Mouse (Mus musculus) kidney, adult 11 months (tissue): ENCODE measurements around the gene Pld4.
A peak's percentile ranks its signal among the peaks of the same experiment; 100 is the strongest.

Experiments used
- DNase-seq: peaks from one replicate; pipeline ENCODE4 v3.0.0; 2022

Pld4 gene

DNA sequence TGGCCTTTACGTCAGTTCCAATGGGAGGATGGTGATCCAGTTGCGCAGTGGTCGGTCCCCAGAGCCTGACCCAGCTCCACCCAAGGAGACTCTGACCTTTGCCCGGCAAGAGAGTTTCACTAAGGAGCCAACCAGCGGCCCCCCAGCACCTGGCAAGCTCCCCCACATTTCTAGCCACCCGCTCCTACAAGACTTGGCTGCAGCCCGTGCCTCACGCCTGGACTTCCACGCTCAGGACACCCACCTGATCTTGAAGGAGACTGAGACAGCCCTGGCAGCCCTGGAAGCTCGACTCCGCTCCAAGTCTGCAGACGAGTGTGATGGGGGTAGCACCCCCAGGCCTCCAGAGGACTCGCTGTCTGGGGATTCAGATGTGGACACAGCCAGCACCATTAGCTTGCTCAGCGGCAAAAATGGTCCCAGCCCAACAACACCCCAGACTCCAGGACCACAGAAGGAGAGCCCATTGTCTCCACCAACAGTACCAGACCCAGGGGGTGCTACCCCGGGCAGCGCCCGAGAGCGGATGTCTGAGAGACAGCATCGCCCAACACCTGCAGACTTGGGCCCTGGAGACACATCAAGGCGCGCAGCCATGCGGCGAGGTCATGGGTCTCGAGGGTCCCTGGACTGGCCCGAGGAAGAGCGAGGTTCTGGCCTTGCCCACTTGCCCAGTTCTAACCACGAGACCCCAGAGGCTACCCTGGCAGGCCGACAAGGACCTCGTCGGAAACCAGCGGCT is 22.0 kb upstream of the Pld4 start:
- no peak for DNase-seq

DNA sequence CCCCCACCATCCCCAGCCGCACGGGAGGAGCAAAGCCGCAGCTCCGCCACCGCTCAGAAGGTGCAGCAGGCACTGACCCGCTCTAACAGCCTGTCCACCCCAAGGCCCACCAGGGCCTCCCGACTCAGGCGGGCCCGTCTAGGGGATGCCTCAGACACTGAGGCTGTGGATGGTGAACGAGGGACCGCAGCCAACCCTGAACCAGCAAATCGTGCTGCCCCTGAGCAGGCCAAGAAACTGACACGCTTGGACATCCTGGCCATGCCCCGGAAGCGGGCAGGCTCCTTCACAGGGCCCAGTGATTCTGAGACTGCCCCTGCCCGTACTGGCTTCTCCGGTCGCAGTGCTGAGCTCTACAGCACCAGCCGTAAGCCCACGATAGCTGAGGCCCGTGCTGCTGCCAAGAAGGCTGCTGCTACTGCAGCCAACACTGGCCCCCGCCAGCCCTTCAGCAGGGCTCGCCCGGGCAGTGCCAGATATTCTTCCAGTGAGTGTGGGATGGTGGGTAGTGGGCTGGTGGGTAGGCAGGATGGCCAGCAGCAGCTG is 21.4 kb upstream of the Pld4 start:
- no peak for DNase-seq

DNA sequence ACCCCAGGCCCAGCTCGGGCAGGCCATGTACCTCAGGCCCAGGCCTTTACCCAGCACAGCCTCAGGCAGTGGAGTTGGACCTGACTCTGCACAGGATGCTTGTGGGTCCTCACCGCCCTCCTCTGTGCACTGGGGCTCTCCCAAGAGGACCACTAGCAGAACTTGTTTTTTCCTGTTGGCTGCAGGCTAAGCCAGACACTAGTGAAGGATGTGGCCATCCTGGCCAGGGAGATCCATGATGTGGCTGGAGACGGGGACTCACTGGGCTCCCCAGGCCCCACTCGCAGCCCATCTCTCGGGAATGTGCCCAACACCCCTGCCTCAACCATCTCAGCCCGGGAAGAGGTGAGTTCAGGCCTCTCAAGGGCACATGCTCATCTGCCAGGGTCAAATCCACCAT is 17.7 kb upstream of the Pld4 start:
- DNase-seq = no peak

DNA sequence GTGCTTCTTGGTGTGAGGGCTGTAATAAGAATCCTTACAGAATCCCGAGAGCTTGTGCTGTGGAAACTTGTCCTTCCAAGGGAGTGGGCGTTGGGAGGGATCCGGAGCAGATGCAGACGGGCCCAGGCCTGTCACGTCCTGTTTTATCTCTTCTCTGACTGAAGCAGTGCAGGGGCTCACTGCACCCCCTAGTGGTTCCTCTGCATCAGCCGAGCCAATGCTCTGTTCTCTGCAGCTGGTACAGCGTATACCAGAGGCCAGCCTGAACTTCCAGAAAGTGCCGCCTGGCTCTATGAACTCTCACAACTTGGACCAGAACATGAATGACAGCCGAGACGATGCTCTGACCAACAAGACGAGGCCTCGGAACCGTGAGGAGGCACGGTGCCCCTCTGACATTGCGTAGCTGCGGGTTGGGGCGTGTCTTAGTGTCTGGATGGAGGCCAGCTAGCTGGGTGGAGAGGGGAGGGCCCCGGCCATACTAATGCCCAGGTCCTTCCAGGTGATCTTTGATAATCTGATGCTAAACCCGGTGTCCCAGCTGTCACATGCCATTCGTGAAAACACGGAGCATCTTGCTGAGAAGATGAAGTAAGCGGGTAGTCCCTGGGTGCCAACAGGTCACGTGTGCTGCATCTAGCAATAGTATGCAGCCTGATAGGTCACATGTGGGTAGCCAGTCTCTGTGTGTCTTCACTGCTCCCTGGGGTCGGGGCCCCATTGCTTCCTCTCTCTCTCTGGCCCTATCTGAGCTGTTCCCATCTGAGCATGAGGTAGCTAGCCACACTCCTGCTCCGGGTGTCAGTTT is 17.1 kb upstream of the Pld4 start:
- peak; percentile 70 for DNase-seq

DNA sequence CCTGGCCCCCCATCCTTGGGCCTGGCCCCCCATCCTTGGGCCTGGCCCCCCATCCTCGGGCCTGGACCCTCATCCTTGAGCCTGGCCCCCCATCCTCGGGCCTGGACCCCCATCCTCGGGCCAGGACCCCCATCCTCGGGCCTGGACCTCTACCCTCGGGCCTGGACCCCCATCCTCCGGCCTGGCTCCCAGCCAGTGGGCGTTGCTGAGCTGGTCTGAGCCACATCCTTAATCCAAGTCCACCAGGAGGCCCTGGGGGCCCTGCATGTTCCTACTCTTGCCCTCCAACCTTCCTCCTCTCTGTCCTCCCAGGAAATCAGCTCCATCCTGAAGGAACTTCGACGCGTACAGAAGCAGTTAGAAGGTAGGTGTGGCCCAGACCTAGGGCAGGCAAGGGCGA is 16.2 kb upstream of the Pld4 start:
- no peak for DNase-seq

DNA sequence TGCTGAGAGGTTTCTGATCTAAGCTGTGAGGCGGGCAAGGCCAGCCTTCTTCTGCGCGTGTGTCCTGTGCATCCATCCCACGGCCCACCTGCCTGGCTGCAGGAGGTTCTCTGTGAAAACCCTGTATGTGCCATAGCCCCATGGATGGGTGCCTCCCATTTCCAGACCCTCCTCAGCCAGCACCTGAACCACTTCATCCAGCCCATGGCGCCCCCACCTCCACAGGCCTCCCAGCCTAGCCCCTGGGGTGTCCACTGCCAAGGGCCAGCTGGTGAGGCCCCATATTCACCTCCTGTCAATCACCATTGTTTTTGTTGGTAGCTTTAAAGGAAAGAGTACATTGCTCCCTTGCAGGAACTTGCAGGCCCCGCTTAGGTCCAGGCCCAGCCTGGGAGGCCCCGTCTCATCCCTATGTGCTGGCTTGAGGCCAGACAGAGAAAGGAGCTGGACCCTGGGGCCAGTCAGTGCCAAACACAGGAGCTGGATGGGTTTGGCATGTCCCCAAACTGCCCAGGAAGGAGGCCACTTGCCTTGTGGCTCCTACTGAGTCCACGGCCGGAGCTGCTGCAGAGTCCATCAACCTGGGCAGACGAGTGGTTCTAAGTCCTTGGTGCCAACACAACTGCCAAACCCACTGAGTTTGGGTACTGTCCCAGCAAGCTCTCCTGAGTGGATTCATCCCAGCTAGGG is 15.4 kb upstream of the Pld4 start:
- DNase-seq = no peak

DNA sequence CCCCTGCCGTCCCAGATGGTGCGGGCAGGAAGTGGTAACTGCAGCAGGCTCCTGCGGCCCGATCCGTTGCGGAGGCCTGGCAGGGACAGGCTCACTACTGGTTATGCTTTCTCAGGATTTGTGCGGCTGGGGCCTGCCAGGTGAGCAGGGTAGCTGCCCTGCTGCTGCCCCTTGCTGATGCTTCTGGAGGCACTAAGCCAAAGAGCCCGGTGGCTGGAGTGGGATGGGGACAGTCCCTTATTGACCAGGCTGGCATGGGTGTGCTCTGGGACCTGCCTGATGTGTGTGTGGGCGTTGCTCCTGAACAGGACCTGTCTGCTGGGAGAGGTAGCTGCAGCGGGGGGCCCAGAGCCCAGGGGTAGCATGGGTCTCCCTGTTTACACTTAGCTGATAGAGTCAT is 14.7 kb upstream of the Pld4 start:
- DNase-seq = no peak

DNA sequence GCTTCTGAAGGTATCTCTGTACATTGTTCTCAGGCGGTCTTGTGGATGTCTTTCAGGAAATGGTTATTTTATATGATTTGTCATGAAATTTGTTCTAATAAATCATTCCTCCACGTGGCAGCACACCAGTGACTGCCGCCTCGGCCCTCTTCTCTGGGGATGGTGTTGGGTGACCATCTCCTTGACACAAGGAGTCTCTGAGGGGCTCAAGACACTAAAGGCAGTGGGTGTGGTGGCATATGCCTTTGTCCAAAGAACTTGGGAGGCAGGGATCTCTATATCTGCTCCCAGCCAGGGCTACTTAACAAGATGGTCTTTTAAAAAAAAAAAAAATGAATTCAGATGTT is 14.0 kb upstream of the Pld4 start:
- no peak for DNase-seq

DNA sequence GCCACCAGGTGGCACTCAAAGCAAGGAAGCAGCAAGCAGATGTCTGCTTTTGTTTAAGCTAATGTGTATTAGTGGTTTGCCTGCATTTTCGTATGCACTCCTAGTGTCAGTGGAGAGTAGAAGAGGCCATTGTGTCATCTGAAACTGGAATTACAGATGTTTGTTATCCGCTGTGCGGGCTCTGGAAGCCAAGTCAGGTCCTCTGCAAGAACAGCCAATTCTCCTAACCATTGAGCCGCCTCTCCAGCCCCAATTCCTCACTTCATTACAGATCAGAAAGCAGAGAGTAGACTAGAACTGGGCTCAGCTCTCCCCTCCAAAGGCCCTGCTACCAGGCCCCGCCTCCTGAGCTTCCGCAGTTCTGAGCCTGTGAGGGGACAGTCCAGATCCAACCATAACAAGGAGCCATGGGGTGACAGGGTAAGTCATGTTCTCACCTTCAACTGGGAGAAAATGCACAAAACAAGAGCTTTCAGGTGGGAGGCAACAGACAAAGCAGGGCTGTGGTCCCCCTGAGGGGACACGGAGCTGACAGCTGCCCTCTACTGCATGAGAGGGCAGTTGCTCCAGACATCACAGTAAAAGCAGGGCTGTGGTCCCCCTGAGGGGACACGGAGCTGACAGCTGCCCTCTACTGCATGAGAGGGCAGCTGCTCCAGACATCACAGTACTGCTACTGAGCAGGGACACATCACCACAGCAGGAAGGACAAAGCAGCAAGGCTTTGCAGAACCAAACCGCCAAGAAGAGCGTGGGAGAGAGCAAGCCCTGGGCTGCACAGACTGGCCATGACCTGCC is 13.4 kb upstream of the Pld4 start:
- no peak for DNase-seq

DNA sequence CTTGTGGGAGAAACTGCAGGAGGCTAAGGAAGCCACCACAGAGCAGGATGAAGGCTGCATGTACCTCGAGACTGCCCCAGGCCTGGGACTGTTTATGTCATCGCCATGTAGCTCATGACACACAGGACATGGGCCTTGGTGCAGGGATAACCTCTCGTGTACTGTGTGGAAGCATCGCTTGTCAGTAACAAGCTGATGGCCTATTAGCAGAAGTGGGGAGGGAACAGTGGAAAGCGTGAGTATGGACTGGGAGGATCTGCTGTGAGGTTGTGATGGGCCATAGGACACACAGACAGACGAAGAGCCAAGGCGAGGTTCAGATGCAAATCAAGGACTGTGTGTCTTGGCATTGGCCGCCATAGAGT is 12.9 kb upstream of the Pld4 start:
- no peak for DNase-seq

DNA sequence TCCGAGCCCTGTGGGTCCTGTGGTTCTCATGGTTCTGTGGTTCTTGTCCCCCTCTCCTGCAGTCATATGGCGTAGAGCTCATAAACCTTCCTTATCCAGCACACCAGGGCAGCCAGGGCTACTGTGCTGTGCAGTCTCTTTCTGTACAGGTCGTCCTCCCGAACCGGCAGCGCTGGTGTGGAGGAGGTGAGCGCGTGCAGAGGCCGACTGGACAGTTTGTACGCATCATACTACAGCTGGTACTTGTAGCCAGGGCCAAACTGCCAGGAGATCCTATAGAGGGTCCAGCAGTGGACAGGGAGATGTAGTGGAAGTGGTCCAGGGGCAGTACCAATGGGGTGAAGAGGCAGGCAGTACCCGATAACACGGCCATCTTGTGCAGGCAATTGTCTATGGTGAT is 9.5 kb upstream of the Pld4 start:
- no peak for DNase-seq

DNA sequence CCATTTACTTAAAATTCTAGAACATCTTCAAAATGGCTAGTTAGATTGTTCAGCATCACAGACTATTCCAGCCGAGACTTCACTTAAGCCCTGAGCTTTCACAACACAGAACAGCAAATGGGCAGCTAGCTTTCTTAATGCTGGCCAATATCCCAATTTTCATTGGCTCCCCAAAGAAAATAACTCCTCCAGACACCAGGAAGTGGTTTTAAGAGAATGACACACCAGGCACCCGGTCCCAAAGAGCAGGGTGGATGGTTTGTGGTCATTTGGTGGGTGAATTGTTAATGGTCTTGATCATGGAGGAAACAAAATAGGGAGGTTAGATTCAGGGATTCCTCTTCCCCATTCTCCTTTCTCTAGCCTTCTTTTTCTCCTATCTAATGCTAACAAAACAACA is 8.1 kb upstream of the Pld4 start:
- no peak for DNase-seq

DNA sequence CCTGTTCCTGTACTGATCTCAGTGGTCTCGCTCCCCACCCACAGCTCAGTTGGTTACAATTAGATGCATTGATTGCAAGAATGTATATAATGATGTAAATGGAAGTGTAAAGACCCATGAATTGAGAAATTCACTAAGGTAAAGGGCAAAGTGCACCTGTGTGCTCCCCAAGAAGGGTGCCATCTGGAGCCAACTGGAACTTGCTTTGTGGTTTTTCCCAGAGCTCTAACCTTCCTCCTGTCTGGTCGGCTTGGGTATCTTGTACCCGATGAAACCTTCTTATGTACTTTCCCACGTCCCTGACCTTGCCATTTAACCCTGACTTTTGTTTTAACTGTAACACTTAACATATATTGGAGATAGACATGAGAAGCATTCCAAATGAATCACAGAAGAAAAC is 4.6 kb upstream of the Pld4 start:
- DNase-seq = no peak

DNA sequence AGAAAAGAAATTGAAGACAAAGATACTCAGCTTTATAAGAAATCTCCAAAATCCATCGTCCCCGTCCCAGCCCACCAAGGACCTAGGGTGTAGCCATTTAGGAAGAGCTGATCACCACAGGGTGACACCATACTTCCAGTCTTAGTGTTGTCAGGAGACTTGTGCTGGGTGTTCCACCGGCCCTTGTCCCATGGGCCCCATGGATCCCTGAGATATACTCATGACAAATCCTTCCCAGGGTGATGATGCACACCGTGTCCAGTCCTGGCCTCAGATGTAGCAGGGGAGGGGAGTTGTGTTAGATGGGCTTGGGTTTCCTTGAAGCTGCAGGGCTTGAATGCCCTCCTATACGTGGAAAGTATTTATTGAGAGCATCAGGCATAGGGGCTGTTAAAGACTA is 2.6 kb upstream of the Pld4 start:
- DNase-seq = no peak

DNA sequence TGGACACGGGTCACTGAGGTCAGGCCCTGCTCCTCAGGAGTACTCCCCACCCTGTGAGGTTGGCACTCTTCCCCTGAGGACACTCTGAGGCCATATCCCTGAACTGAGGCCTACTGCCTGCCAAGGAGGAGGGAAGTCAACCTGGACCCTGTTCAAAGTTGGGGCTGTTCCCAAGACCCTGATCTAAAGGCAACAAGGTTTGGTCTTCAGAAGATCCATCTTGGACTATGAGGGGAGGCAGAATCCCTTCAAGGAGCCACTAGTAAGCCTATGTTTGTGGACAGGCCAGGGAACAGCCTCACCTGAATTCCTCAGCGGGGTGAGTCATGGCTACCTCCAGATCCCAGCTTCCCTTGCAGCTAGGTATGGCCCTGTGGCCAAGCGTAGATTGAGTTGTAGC is 984 bp upstream of the Pld4 start:
- DNase-seq = no peak

DNA sequence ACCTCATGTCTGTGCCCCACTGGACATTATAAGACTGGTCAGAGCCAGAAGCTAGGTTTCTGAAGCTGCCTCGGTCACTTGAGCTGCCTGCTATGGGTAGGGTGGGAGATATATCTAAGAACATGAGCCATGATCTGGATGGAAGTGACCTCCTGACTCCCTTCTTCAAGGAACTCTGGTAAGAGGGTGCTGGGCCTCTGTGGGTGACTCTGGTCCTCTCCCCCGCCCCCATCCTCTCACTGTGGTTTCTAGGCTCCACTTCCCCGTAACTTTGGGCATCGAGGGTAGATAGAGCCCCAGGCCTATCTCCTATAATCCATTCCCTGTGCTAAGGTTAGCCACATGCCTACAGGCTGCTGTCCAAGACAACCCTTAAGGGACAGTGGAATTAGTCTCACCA is 956 bp downstream of the Pld4 start:
- no peak for DNase-seq

DNA sequence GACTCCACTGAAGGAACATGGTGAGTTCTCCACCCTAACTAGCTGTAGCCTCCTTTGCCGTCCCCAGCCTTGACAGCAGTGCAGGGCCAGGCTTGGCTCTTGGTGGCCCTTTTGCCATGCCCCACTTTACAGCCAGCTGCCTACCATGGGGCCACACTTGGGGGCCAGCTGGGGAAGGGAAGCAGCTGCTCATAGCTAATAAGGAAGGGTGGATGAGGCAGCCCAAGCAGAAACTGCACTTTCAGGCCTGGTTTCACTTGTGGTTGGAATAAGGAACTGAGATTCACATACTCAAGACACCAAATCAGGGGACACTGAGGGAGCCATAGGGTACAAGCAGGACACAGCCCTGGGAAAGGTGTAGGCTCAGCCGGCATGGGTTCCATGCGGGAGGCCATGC is 1.6 kb downstream of the Pld4 start:
- no peak for DNase-seq

DNA sequence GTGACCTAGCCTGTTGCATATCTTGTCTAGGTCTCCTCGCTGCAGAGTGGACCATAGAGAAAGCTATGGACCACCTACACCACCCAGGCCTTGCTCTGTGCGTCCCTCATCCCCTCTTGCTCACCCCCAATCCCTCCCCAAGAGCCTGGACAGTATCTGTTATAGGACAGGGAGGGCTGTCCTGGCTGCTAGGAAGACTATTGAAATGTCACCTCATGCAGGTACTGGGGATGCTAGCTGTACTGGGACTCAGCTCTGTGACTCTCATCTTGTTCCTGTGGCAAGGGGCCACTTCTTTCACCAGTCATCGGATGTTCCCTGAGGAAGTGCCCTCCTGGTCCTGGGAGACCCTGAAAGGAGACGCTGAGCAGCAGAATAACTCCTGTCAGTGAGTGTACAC is 2.7 kb downstream of the Pld4 start:
- DNase-seq = no peak

DNA sequence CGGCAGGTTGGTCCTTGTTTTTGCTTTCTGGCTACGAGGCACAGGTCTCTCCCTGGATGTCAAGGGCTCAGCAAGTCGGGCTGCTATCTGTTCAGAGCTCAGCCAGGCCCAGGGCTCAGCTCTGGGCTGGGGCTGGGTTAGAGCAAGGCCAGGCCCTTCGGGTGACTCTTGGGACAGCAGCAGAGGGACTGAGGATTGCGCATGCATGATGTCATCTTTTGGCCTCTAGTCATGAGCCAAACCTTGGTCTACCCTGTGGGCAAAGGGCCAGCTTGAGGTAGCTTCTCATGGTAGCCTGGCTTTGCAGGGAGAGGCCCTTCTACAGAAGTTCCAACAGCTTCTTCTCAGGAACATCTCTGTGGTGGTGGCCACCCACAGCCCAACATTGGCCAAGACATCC is 3.7 kb downstream of the Pld4 start:
- no peak for DNase-seq

DNA sequence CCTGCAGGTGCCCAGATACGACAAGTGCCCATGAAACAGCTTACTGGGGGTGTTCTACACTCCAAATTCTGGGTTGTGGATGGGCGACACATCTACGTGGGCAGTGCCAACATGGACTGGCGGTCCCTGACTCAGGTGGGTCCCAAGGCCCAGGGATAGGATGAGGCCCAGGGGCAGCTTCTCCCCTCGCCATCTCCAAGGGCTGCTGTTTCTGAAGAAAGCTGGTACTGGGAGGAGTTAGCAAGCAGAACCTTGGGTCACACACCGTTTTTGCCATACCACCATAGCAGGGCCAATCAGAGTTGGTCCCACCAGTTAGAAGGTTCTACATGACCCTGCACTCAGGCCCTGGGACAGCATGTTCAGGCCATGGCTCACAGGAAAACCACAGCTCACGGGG is 4.5 kb downstream of the Pld4 start:
- no peak for DNase-seq

DNA sequence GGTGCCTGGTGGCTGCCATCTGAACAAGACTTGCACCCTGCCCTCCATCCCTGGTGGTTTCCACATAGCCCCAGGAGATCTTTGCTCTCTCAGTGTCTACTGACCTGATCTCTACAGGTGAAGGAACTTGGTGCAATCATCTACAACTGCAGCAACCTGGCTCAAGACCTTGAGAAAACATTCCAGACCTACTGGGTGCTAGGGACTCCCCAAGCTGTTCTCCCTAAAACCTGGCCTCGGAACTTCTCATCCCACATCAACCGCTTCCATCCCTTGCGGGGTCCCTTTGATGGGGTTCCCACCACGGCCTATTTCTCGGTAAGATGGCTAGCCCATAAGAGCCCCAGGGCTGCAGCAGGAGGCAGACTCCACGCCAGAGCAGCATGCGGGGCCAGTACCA is 6.1 kb downstream of the Pld4 start:
- no peak for DNase-seq

DNA sequence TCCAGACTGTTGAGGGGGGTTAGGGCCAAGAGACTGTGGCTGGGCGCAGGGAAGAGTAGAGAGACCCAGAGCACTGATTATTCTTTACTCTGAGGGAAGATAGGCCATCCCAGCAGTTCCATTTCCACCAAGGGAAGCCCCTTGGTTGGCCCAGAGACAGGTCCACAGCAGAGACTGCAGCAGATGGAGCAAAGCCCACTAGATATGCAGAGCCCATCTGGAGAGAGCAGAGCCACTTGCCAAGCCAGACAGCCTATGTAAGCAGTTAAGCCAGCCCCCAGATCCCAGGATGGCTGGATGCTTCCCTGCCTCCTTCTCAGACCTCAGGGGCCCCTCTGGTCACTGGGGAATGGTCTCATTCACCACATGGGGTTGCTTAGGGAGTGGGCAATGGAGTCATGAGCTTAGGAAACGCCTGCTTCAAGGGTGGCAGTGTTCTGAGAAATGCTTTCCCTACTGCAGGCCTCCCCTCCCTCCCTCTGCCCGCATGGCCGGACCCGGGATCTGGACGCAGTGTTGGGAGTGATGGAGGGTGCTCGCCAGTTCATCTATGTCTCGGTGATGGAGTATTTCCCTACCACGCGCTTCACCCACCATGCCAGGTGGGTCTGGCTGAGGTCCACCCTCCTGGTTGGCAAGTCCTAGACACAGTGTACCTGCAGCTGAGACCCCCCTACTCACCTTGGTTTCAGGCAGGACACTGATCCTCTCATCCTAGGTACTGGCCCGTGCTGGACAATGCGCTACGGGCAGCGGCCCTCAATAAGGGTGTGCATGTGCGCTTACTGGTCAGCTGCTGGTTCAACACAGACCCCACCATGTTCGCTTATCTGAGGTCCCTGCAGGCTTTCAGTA is 6.8 kb downstream of the Pld4 start:
- no peak for DNase-seq
